Mouse (Mus musculus) olfactory bulb, adult 2 months (tissue): ENCODE measurements at regions not wholly inside any gene's neighbourhood (a gene's known extent, or its start where the extent isn't known, plus 50 kb on each side); places are given as distances from the start of the nearest gene placed in this dataset.

ENCODE experiments used
- CTCF ChIP-seq: fragments of 200-500 bp; IDR thresholded peaks from 2 replicates; pipeline ENCODE4 v1.5.1; 2012; ENCODE audit warnings: low read depth, mild to moderate bottlenecking, low read length, moderate library complexity; ENCODE audit not compliant: insufficient read depth
- POLR2A ChIP-seq: fragments of 200-500 bp; IDR thresholded peaks from 2 replicates; pipeline ENCODE4 v1.6.1; 2012; ENCODE audit warnings: mild to moderate bottlenecking, low read depth, low read length, moderate library complexity; ENCODE audit not compliant: insufficient read depth

DNA sequence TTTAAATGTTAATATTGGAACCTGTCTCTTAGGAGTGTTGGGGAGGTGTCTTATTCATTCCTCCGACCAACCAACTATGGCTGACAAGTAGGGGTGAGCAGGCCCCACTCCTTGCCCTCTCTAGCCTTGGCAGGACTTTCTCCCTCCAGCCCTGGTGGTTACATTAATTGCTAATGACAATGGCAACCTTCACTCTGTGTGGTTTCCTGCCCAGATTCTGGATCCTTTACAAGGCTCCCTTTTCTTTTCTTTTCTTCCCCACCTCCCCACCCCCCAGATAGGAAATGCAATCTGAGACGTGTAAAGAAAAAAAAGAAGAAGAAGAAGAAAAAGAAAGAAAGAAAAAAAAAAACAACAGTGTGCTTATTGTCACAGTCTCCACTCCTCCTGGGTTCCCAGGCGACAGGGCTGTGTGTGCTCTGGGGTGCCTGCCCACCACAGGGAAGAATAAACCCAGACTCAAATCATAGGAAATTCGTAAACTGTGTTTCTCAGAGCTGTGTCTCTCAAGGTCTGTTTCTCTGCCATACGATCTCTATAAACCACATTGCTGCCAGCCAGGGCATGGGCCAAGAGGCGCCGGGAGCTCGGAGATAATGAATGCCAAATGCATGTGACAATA, 637.6 kb downstream of the Insc start:
- TF ChIP-seq CTCF (no peak), POLR2A (no peak)
